ENCODE assay signal across 11 mouse cellular contexts in genomic region chr15:10690219-10690618, GRCm38 (mm10). TPM values are rescaled to one million over a fixed set of nuclear protein-coding genes. Genes with fewer than 3 reads are reported as not detected.
DNase-seq lines count a peak whose midpoint lies in the region; ATAC-seq and TF ChIP-seq lines count a peak whose summit lies in the region.
"Had no signal": no experiment of that assay in that cellular context is flagged by ENCODE, and none has a peak within 500 bp of the region (broad histone marks: within the 10 kb centered on the region; RNA-seq: fewer than 3 reads in every experiment).

No protein-coding gene starts in this region.

- no peaks in the 10 kb centered on the region for H3K36me3 ChIP-seq in embryonic facial prominence, embryonic 11.5 days (replicated peaks; ENCODE audit: control insufficient read depth, insufficient read depth, low read depth, low read length)
- peaks cover 56% of the 10 kb centered on the region for H3K36me3 ChIP-seq in embryonic facial prominence, embryonic 10.5 days (replicated peaks)
- H3K36me3 ChIP-seq in kidney, postnatal 0 days (ENCODE audit: insufficient read depth, low read length) = peaks cover 15% of the 10 kb centered on the region; the same call in 1 of the 2 replicates
- no peaks in the 10 kb centered on the region for H3K36me3 ChIP-seq in small intestine, adult 2 months (ENCODE audit: control insufficient read depth, insufficient read depth, low read length)

- TF ChIP-seq POLR2A in small intestine, adult 2 months (IDR thresholded peaks at IDR 0.05; ENCODE audit: low read depth, low read length) = no peak

- H3K4me2 ChIP-seq in embryonic facial prominence, embryonic 11.5 days (ENCODE audit: low read depth, low read length) = no peak overlapping the region
- peak overlapping the region; percentile 16; the same call in 1 of the 2 replicates for H3K4me2 ChIP-seq in kidney, postnatal 0 days (ENCODE audit: low read length)
- H3K4me2 ChIP-seq: neural tube, embryonic 13.5 days had no signal

- WGBS in embryonic facial prominence, embryonic 11.5 days = 70% methylated on average over 13 of the region's 13 CpGs
- 78% methylated on average over 13 of the region's 13 CpGs for WGBS in embryonic facial prominence, embryonic 10.5 days
- 51% methylated on average over 13 of the region's 13 CpGs for WGBS in kidney, postnatal 0 days
- 24% methylated on average over 13 of the region's 13 CpGs for WGBS in small intestine, adult 2 months

- no peak overlapping the region for H3K9ac ChIP-seq in embryonic facial prominence, embryonic 11.5 days (replicated peaks; ENCODE audit: low read length)
- H3K9ac ChIP-seq in kidney, postnatal 0 days (ENCODE audit: low read depth, low read length) = peak overlapping the region; percentile 29; the same call in 1 of the 2 replicates
- H3K9ac ChIP-seq: neural tube, embryonic 13.5 days had no signal

- TF ChIP-seq CTCF in kidney, postnatal 0 days (IDR thresholded peaks at IDR 0.05; ENCODE audit: low read depth) = no peak
- no peak for TF ChIP-seq CTCF in small intestine, adult 2 months (IDR thresholded peaks at IDR 0.05; ENCODE audit: extremely low read depth, insufficient read length, insufficient replicate concordance, low read depth, low read length)

- no peaks in the 10 kb centered on the region for H3K9me3 ChIP-seq in embryonic facial prominence, embryonic 11.5 days (replicated peaks; ENCODE audit: control insufficient read depth, low read length)
- H3K9me3 ChIP-seq in embryonic facial prominence, embryonic 10.5 days = no peaks in the 10 kb centered on the region
- no peaks in the 10 kb centered on the region for H3K9me3 ChIP-seq in kidney, postnatal 0 days (replicated peaks; ENCODE audit: low read length)
- H3K9me3 ChIP-seq: neural tube, embryonic 13.5 days had no signal

- no peaks in the 10 kb centered on the region for H3K4me1 ChIP-seq in embryonic facial prominence, embryonic 11.5 days (ENCODE audit: control insufficient read depth, insufficient read depth, low read length)
- H3K4me1 ChIP-seq in embryonic facial prominence, embryonic 10.5 days = peaks cover 55% of the 10 kb centered on the region
- H3K4me1 ChIP-seq in kidney, postnatal 0 days (replicated peaks; ENCODE audit: insufficient read depth, low read length) = peaks cover 35% of the 10 kb centered on the region
- H3K4me1 ChIP-seq in small intestine, adult 2 months (ENCODE audit: control insufficient read depth, insufficient read depth, insufficient read length, low read length) = peaks cover 20% of the 10 kb centered on the region

- H3K27me3 ChIP-seq in embryonic facial prominence, embryonic 11.5 days (ENCODE audit: control insufficient read depth, insufficient read depth, low read length) = no peaks in the 10 kb centered on the region
- H3K27me3 ChIP-seq in embryonic facial prominence, embryonic 10.5 days (replicated peaks; ENCODE audit: low read depth, poor library complexity, severe bottlenecking) = no peaks in the 10 kb centered on the region
- no peaks in the 10 kb centered on the region for H3K27me3 ChIP-seq in kidney, postnatal 0 days (ENCODE audit: insufficient read depth, low read length)
- no peaks in the 10 kb centered on the region for H3K27me3 ChIP-seq in small intestine, adult 2 months (ENCODE audit: control insufficient read depth, insufficient read depth, low read length)
- H3K27me3 ChIP-seq: neural tube, embryonic 13.5 days had no signal

- no peak for ATAC-seq in embryonic facial prominence, embryonic 11.5 days (replicated peaks; ENCODE audit: insufficient number of reproducible peaks, low FRiP score, low TSS enrichment, low read depth)
- ATAC-seq in kidney, postnatal 0 days (replicated peaks; ENCODE audit: low FRiP score, low read depth) = no peak; the same call in 1 of the 2 replicates

- peak; percentile 16 for DNase-seq in embryonic facial prominence, embryonic 11.5 days (ENCODE audit: low spot score)
- DNase-seq in embryonic facial prominence, embryonic 10.5 days (ENCODE audit: low spot score) = no peak
- DNase-seq in kidney, postnatal 0 days (ENCODE audit: low spot score) = peak; percentile 47
- no peak for DNase-seq in kidney, adult 18-20 months
- peak; percentile 46 for DNase-seq in liver
- no peak for DNase-seq in spleen, postnatal 36 days (ENCODE audit: low spot score in 2 of 2)
- DNase-seq in thymus, postnatal 25 days = no peak
- DNase-seq: cerebellum, adult 8-10 months; kidney, postnatal 36 days had no signal

- no peak overlapping the region for H3K27ac ChIP-seq in embryonic facial prominence, embryonic 11.5 days (replicated peaks; ENCODE audit: low read depth, low read length)
- no peak overlapping the region for H3K27ac ChIP-seq in embryonic facial prominence, embryonic 10.5 days (replicated peaks)
- H3K27ac ChIP-seq in kidney, postnatal 0 days = peak overlapping the region; percentile 52
- peak overlapping the region; percentile 63 for H3K27ac ChIP-seq in small intestine, adult 2 months (ENCODE audit: insufficient read depth, low read depth, low read length)
- H3K27ac ChIP-seq: neural tube, embryonic 13.5 days had no signal

- no peak overlapping the region for H3K4me3 ChIP-seq in embryonic facial prominence, embryonic 11.5 days (ENCODE audit: low read depth, low read length)
- H3K4me3 ChIP-seq in embryonic facial prominence, embryonic 10.5 days = no peak overlapping the region
- no peak overlapping the region for H3K4me3 ChIP-seq in kidney, postnatal 0 days (replicated peaks; ENCODE audit: low read depth, low read length)
- H3K4me3 ChIP-seq in small intestine, adult 2 months (ENCODE audit: low read depth, low read length) = no peak overlapping the region; the same call in 1 of the 2 replicates
- H3K4me3 ChIP-seq: neural tube, embryonic 13.5 days had no signal

RNA-seq across cellular contexts. Expression of gene Rai14, which starts 24.2 kb away (rescaled TPM):
- 76.4 and 92.0 TPM in 2 replicates for polyA plus RNA-seq in embryonic facial prominence, embryonic 11.5 days (2014; fragmentation: Nextera tagmentation; extraction: Ambion mirVana)
- polyA plus RNA-seq in embryonic facial prominence, embryonic 10.5 days (2016; fragmentation: Nextera tagmentation; extraction: Ambion mirVana) = 73.2 and 75.8 TPM in 2 replicates
- 38.5 and 42.4 TPM in 2 replicates for polyA plus RNA-seq in kidney, postnatal 0 days (2015; fragmentation: Nextera tagmentation; extraction: Ambion mirVana)
- 0.63 and 2.1 TPM in 2 replicates for polyA plus RNA-seq in small intestine, adult 2 months (2012; rRNA removed)

Comparison
In these comparisons a context has a peak if more than half of its experiments do, and no peak if none do; other contexts are left out.
1. DNase-seq: peak in embryonic facial prominence, embryonic 11.5 days (single experiment), kidney, postnatal 0 days (single experiment) and liver (single experiment); none in embryonic facial prominence, embryonic 10.5 days (single experiment), kidney, adult 18-20 months (single experiment), spleen, postnatal 36 days (0 of 2) and thymus, postnatal 25 days (single experiment).
2. H3K27ac ChIP-seq: peak in kidney, postnatal 0 days (single experiment) and small intestine, adult 2 months (single experiment); none in embryonic facial prominence, embryonic 11.5 days (single experiment) and embryonic facial prominence, embryonic 10.5 days (single experiment).
3. RNA of gene Rai14, which starts 24.2 kb away (polyA plus RNA-seq): 76.4 to 92.0 TPM in embryonic facial prominence, embryonic 11.5 days, 73.2 to 75.8 TPM in embryonic facial prominence, embryonic 10.5 days and 38.5 to 42.4 TPM in kidney, postnatal 0 days; 0.63 to 2.1 TPM in small intestine, adult 2 months; every median in the first group is over 10 times any median in the second.